Mouse (Mus musculus) heart, postnatal 0 days (tissue): ENCODE measurements around the gene Erp44.

Experiments
- CTCF ChIP-seq: IDR thresholded peaks from 2 replicates; pipeline ENCODE4 v1.5.1; 2016; ENCODE audit warnings: antibody characterized with exemption, control low read depth, low read depth
- EP300 ChIP-seq: IDR thresholded peaks from 2 replicates; pipeline ENCODE4 v1.6.1; 2016; ENCODE audit warnings: antibody characterized with exemption, low read depth

GRCm38 (mm10) chr4:48236721-48237120, 42.6 kb downstream of the Erp44 start:
- no peak for TF ChIP-seq EP300
- TF ChIP-seq CTCF, result no peak
